Mouse (Mus musculus) thymus, adult 2 months (tissue): ENCODE data around the gene Enpep.

Experiments used
- CTCF ChIP-seq: fragments of 200-500 bp; IDR thresholded peaks from 2 replicates; pipeline ENCODE4 v1.5.1; 2012; ENCODE audit warnings: mild to moderate bottlenecking, control low read depth, low read length, moderate library complexity, borderline replicate concordance; ENCODE audit not compliant: control insufficient read depth, poor library complexity, insufficient read depth; ENCODE audit errors: extremely low read depth
- POLR2A ChIP-seq: fragments of 200-500 bp; IDR thresholded peaks from 2 replicates; pipeline ENCODE4 v1.6.1; 2012; ENCODE audit warnings: mild to moderate bottlenecking, low read length, control low read depth, moderate library complexity; ENCODE audit not compliant: control insufficient read depth, poor library complexity, insufficient read depth; ENCODE audit errors: extremely low read depth

DNA sequence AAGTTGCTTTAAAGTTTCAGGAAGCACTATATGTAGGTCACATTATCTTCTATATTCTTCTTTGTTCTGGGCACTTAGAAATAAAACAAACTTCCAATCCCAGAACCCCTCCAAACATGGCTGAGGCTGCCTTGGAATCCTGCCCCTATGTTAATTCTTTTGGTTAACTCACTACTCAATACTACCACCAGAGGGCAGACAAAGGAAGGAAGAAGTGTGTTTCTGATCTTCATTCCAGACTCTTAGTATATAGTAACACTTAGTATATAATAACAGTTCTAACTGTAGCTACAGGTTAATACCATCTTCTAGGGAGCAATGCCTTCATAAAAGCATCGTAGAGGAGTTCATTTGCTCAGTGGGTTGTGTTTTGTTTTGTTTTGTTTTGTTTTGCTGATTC, 32.6 kb downstream of the Enpep start:
- TF ChIP-seq POLR2A: no peak
- no peak for TF ChIP-seq CTCF
